Mouse (Mus musculus): Measurements from ENCODE around the gene Wdr20rt.
"Not testable (repeated sequence)": the region's sequence is repeated elsewhere in the genome, so short reads cannot be mapped to it uniquely, and the experiment has no call there.

Wdr20rt gene

DNA sequence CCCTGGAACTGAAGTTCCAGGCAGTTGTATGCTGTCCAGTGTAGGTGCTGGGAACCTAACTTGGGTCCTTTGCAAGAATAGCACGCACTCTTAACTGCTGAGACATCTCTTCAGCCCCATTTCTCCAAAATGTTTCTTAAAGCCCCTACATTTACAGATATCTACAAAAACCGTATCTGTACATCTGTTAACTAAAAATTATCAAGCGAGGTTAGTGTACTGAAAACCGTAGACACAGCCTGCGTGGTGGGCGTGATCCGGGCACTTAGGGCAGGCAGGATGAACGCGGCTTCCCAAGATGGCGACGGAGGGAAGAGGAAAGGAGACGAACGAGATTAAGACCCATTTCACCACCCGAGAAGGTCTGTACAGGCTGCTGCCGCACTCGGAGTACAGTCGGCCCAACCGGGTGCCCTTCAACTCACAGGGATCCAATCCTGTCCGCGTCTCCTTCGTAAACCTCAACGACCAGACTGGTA lies at the start of gene Wdr20rt:
Gene Wdr20rt, plus strand, starts transcription at position 51 of the 479 bp plus-strand sequence.
- in situ Hi-C loops (cut with MboI, MseI) = no loop called here

DNA sequence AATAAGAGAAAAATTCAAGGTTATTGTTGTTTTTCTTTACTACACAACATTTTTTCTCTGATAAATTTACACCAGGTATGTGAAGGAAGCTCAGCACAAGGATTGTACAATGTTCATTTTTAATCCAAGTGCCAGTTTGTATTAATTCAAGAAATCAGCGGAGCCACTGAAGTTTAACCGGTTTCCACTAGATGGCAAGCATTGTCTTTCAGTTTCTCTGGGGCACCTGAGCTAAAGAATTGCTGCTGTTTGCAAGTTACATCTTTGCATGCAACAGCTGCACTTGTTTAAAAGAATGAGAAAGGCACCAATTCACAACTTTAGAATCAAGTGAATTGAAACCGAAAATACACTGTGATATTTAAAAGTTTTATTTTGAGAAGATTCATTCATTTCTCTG lies 38.0 kb upstream of the Wdr20rt start:
- in situ Hi-C loops (cut with MboI, MseI) = no loop called here

DNA sequence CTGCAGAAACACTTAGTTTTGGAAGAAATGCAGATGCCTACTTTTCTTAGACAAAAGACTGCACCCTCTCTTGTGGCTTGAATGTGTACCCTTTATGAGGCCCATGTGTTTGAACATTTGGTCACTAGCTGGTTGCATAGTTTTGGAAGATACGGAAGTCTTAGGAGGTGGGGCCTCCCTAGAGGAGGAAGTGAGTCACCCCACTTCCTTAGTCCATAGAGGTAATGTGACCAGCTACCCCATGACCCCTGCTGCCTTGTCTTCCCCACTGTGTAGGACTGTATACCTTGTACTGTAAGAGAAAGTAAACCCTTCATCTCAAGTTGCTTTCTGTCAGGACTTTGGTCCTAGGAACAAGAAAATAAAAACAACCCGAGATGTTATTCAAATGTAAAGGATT lies 36.1 kb upstream of the Wdr20rt start:
- in situ Hi-C loops (cut with MboI, MseI) = no loop called here

DNA sequence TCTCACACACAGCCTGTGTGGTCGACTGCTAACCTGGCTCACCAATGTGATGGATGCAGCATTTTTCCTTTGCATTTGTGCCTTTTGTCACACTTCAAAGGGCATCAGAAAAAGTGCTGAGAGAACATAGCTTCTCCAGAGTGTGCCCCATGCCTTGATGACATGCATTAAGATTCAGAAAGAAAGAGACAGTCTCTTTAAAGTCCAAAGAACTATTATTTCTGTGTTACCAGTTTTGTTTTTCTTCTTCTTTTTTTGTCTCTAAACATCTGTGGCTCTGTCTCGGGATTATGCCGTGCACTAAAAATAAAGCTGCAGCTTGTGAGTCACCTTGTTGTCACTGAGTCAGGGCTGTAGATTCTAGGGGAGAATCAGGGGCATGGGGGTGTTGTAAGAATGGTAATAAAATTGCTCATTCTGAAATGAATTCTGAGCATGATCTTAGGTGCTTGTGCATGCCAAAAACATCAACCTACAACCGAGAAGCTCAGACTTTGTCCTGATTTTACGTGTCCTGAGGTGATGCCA lies 31.2 kb upstream of the Wdr20rt start:
- in situ Hi-C loops (cut with MboI, MseI) = no loop called here

DNA sequence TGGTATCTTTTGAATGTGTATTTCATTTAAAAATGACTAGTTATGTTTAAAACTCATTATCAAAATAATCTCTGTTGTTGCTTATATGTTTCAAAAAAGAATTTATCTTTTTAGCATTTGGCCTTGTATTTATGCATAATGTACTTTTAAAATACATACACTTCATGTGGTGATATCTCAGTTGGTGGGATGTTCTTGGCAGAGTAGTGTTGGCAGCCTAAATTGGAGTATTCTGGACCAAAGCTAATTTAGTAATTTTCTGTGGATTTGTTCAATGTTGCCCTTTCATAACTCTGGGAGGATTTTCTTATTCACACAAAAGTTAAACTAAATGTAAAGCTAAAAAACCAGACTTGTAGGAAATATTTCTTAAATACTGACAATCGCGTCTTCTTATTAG lies 23.5 kb upstream of the Wdr20rt start:
- in situ Hi-C loops (cut with MboI, MseI) = no loop called here

DNA sequence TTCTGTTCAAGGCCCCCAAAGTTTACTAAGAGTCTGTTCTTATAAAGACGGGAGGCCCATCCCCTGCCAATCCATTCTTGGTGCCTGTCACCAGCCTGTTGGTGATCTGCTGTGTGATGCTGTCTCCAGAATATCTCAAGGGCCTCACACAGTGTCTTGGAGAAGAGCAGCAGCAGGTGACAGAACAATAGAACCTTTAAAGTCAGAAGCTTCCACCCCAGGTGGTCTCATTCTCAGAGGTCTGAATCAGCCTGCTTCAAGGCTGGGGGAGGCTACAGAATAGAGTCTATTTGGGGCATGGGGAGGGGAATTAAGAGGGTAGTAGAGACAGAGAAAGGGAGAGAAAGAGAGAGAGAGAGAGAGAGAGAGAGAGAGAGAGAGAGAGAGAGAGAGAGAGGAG lies 18.9 kb upstream of the Wdr20rt start:
- in situ Hi-C loops (cut with MboI, MseI) = no loop called here

DNA sequence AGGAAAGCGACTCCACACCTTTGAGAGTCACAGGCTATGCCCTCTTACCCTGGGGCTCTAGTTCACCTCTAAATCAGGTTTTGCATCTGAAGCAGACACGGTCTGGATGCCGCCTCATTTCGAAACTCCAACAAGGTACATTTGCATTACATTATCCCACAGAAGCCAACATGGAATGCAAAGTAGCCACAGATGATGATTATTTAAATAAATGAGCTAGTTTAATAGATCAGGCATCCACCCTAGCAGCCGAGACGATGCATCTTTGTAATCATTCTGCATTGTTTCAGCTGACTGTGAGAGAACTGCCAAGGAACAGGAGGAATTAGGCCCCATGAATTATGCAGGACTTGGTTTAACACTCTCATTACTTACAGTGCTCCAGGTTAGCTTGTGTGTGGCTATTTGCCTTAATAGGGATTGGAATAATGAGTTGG lies 8.9 kb upstream of the Wdr20rt start:
- in situ Hi-C loops (cut with MboI, MseI) = no loop called here

DNA sequence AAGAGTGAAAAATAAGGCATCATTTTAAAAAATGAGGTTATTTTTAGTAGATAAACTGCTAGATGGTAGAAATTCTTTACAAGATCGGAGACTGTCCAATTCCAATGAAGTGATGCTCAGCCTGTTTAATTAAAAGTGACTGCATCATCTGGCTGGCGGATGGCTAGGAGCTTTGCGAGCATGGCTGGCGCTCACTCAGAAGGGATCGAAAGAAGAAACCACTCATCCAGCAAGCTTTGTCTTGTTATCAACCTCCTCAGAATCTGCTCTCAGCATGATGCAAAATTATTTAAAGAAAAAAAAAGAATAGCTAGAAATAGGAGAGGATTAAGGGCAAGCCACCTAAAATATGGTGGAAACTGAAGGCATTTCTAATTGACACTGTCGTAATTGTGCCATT lies 3.3 kb downstream of the Wdr20rt start:
- in situ Hi-C loops (cut with MboI, MseI) = no loop called here

DNA sequence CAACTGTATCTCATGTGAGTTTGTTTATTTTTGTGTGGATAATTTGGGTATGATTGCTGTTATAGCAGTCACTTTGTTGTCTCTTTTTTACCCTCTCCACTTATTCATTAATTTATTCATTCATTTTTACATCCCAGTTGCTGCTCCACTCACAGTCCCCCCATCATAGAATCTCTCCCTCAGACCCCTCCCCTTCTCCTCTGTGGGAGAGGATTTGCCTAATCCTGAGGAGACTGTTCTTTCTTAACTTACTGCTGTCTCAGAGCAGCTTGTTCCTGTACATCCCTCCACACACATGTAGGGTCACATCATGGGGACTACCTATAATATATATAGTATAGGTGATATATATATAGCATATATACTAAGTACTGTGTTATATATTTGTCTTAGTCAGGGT lies 3.7 kb downstream of the Wdr20rt start:
- in situ Hi-C loops (cut with MboI, MseI) = no loop called here

DNA sequence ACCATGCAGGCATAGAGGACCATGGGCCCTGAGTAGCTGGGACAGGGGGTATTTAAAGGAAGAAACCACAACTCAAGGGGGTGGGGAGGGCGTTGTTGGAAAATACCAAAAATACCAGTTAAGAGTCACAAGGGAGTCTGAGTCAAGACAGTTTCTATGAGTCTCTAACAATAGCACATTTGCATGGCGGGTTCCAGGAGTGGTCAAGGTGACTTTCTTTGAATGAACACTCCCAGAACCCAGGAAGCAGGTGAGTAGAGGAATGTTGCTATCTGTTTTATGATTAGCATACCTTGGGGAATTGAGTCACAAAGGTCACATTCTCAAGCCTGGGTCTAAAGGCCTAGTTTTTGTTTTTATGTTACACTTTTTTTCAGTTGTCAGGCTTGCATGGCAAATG lies 7.5 kb downstream of the Wdr20rt start:
- in situ Hi-C loops (cut with MboI, MseI) = not testable (repeated sequence)

DNA sequence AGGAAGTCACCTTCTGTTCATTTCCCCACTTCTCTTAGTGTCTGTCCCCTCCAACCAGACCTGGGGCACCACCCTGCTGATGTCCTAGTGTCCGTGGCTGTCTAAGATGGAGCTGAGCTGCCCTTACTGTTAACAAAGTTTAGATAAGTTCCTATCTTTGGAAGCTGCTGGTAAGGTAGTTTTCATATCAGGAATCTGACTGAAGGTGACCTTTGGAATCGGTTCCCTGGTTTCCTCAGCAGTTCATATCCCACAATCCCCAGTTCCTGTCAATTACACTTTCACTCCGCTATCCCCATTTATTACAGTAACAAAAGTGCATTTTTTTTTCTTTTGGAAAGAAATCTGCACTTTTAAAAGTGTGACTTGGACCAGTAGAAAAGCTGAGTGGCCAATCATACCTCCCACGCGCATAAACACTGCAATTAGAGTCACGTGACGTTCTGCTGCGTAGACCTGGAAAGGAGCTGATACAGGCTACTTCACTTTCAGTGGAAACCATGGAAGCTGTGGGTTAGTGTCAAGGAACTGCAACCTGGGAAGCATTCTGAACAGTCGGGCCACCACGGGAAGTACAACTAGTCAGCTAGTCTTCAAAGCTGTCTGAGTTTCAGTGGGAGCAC lies 24.9 kb downstream of the Wdr20rt start:
- in situ Hi-C loops (cut with MboI, MseI) = no loop called here

DNA sequence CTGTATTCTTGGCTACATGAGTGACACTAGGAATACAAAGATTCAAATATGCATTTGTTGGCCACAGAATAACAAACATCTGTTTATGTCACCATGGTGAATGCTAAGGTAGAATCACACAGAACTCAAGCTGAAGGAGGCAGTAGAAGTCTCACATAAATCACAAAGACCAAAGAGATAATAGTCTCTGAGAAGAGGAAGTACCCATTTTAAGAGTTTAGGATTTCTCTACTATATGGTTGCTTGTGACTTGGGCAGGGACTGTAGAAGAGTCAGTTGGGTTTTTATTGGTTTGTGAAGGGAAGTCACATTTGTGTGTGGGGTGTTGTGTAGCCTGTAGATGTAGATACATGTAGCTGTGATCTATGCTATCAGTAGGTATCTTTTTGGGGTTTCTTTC lies 31.6 kb downstream of the Wdr20rt start:
- in situ Hi-C loops (cut with MboI, MseI) = no loop called here

DNA sequence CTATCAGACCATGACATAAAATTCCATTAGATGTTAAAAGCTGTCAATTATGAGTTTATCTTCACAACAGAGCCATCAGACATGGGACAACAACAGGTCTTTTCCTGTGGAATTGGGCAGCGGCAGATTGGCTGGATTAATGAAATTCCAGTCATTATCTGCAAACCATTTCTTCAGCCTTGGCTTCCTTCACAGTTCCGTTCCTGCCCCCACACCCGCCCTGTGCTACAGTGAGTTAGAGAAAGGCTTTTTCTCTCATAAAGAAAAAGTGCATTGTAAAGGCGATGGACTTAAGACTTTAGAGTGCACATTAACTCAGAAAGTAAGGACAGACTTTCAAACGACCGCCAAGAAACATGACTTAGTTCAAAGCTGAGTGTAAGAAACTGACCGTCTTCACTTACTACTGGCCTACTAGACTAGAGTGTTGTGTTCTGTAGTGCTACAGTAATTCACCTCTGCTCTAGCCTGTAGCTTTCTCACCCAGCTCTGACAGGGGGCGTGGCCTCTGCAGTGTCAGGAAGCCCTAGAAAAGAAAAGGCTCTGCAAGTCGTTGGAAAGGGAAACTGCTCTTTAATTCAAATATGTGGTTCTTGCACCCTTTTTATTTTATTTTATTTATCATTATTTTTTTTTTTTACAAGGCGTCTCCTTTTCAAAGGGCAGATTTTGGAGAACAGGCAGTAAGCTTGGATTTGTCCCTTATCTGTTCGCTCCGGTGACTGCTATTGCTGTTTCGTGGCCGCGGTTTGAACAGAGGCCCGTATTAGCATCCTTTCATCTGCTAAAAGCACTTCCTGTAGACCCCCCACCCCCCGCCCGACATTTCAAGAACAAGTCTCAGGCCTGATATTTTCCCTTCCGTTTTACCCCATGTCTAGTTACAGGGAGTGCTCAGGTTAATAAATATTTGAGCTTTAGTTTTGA lies 33.2 kb downstream of the Wdr20rt start:
- in situ Hi-C loops (cut with MboI, MseI) = no loop called here

DNA sequence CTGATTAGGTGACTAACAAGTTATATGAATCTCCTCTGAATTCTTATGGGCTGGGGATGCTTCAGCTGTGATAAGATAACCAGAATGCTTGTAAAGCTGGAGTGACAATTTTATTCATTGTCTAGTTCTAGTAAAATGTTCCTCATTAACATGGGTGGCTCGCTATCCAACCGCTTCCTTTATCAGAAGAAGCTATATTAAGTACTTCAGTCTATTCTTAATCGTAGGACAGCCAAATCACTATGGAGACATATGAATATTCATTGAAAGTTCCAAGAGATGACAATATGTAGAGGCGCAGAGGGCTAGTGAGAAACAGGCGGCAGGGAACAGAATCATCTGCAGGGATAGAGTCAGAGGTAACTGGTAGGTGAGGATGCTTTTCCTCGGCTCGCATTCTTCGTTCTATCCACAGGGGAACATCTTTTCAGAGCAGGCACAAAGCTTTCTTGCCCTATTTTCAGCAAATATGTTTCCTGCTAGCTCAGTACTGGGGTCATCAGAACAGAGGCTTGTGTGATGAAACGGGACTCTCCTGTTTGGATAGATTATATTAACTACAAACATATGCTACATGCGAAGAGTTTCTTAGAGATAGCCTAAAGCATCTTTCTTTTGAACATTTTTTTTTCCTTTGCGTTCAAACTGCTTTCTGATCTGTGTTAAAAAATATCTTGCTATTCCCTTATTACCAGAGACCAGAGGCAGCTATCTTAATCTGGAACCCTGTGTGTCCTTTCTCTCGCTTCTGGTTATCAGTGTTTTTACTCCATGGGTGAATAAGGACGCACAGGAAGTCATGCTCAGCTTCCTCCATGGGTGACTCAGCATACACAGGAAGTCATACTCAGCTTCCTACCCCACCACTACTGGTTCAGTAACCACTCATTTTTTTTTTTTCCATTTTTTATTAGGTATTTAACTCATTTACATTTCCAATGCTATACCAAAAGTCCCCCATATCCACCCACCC lies 34.1 kb downstream of the Wdr20rt start:
- in situ Hi-C loops (cut with MboI, MseI) = no loop called here

DNA sequence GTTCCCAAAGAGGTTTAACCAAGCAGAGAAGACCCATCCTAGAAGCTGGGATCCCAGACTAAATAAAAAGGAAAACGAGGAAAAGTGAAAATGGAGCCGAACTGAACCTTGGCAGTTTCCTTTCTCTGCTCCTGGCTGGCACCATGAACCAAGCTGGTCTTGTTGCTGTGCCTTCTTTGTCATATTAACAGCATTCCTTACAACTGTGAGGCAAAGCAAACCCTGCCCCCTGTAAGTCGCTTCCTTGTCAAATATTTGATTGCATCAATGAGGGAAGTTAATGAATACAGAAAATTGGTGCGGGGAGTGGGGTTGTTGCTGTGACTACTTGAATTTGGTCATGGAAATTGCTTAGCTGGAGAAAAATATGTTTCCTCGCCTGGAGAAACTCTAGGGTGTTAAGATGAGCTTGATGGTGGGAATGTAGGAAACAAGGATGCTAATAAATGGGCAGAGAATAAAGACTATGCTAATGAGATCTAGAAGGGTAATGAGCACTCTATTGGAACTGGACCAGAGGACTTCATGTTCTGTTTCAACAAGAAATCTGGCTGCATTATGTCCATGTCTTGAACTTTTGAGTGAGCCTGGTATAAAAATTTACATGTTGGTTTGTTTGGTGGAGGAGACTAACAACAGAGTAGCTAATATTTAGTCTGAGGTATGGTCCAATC lies 43.1 kb downstream of the Wdr20rt start:
- in situ Hi-C loops (cut with MboI, MseI) = loop anchor here in 1 of 2 experiments (5.0 kb wide), 1 partner anchor 381 kb away; no protein-coding TSS in a partner anchor

DNA sequence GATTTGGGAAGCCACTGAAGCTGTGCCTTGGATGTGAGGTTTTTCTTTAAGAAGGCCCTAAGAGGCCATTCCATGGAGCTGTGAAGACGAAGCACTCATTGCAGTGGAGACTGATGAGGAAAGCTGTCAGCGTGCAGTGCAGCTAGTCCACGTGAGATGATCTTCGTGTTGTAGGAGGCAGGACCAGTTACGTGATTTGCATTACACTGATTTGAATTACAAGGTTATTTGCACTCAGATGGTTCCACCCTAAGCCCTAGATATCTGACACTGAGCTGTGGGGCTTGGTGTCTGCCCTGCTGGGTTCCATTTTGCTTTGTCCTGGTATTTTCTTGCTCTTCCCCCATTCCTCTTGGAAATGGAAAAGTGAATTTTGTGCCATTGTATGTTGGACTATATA lies 44.1 kb downstream of the Wdr20rt start:
- in situ Hi-C loops (cut with MboI, MseI) = loop anchor here in 1 of 2 experiments (5.0 kb wide), 1 partner anchor 382 kb away; no protein-coding TSS in a partner anchor

DNA sequence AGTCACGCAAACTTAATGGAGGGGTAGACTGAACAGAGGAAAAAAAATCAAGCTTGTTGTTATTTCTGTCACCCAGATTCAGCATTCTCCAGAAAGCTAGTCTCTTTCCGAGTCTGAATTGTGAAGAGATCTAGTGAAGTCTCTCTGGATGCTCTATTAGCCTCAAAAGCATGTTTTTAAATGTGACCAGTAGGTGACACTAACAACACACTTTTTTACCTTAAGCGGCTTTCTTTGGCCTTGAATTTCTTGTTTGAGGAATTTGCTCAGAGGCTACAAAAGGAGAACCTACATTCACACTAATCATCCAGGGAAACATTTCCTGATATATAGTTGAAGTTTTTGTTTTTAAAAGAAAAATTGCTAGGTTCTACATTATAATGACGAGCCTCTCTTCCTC lies 48.5 kb downstream of the Wdr20rt start:
- in situ Hi-C loops (cut with MboI, MseI) = no loop called here

All from T-helper 17 cell (primary cell).